Mouse (Mus musculus): ENCODE results near the gene Hdac9. TPM values are rescaled to one million over a fixed set of nuclear protein-coding genes. Genes with fewer than 3 reads are reported as not detected.

The Hdac9 gene
- polyA plus RNA-seq, 1 experiment from 2014 or later, result 0.77 TPM

GRCm38 (mm10) chr12:34612511-34612910 is 304.4 kb downstream of the Hdac9 start:
- no peak for DNase-seq (ENCODE audit: low spot score)

- DNase-seq (ENCODE audit: low spot score), result no peak
Observed at GRCm38 (mm10) chr12:34604521-34604920, 312.4 kb downstream of the Hdac9 start.

- DNase-seq (ENCODE audit: low spot score), result no peak
Observed at GRCm38 (mm10) chr12:34594167-34594793, 322.6 kb downstream of the Hdac9 start.

GRCm38 (mm10) chr12:34587171-34587570 is 329.7 kb downstream of the Hdac9 start:
- DNase-seq (ENCODE audit: low spot score), result no peak

GRCm38 (mm10) chr12:34582522-34582921 is 334.4 kb downstream of the Hdac9 start:
- no peak for DNase-seq (ENCODE audit: low spot score)

- DNase-seq (ENCODE audit: low spot score), result no peak
Observed at GRCm38 (mm10) chr12:34579220-34579619, 337.7 kb downstream of the Hdac9 start.

GRCm38 (mm10) chr12:34571069-34571468 is 345.8 kb downstream of the Hdac9 start:
- DNase-seq (ENCODE audit: low spot score), result no peak

- DNase-seq (ENCODE audit: low spot score), result no peak
Observed at GRCm38 (mm10) chr12:34569472-34569871, 347.4 kb downstream of the Hdac9 start.

GRCm38 (mm10) chr12:34569052-34569451 is 347.8 kb downstream of the Hdac9 start:
- DNase-seq (ENCODE audit: low spot score), result no peak

GRCm38 (mm10) chr12:34562331-34562730 is 354.6 kb downstream of the Hdac9 start:
- DNase-seq (ENCODE audit: low spot score), result no peak

GRCm38 (mm10) chr12:34559001-34559400 is 357.9 kb downstream of the Hdac9 start:
- DNase-seq (ENCODE audit: low spot score), result no peak

GRCm38 (mm10) chr12:34554803-34555202 is 362.1 kb downstream of the Hdac9 start:
- no peak for DNase-seq (ENCODE audit: low spot score)

GRCm38 (mm10) chr12:34550268-34550667 is 366.6 kb downstream of the Hdac9 start:
- no peak for DNase-seq (ENCODE audit: low spot score)

GRCm38 (mm10) chr12:34529165-34529545 is 387.7 kb downstream of the Hdac9 start:
- no peak for DNase-seq (ENCODE audit: low spot score)

GRCm38 (mm10) chr12:34528201-34529164 is 388.4 kb downstream of the Hdac9 start:
- DNase-seq (ENCODE audit: low spot score), result no peak

- DNase-seq (ENCODE audit: low spot score), result no peak
Observed at GRCm38 (mm10) chr12:34527761-34528160, 389.1 kb downstream of the Hdac9 start.

GRCm38 (mm10) chr12:34521468-34521867 is 395.4 kb downstream of the Hdac9 start:
- DNase-seq (ENCODE audit: low spot score), result no peak

GRCm38 (mm10) chr12:34516769-34517562 is 399.9 kb downstream of the Hdac9 start:
- DNase-seq (ENCODE audit: low spot score), result no peak

GRCm38 (mm10) chr12:34506345-34506744 is 410.6 kb downstream of the Hdac9 start:
- no peak for DNase-seq (ENCODE audit: low spot score)

- no peak for DNase-seq (ENCODE audit: low spot score)
Observed at GRCm38 (mm10) chr12:34498751-34499626, 417.9 kb downstream of the Hdac9 start.

GRCm38 (mm10) chr12:34498331-34498730 is 418.6 kb downstream of the Hdac9 start:
- no peak for DNase-seq (ENCODE audit: low spot score)

Data from thymus, postnatal 0 days (tissue).